Mouse (Mus musculus) forebrain, embryonic 12.5 days (tissue): Measurements from ENCODE around the gene Arid1b. TPM values are rescaled to one million over a fixed set of nuclear protein-coding genes. Genes with fewer than 3 reads are reported as not detected.

Source experiments
- ATAC-seq: fragments of 200-750 bp; cut with Nextera tagmentation; 2 replicates; pipeline ENCODE4 v1.8.0; 2017; ENCODE audit warnings: moderate TSS enrichment; ENCODE audit not compliant: low FRiP score
- H3K27ac ChIP-seq: fragments of 300-500 bp; sonication (generic); 2 replicates; pipeline ENCODE4 v1.5.1; 2016; ENCODE audit warnings: mild to moderate bottlenecking
- H3K27me3 ChIP-seq: fragments of 300-500 bp; sonication (generic); 2 replicates; pipeline ENCODE4 v1.6.1; 2016; ENCODE audit warnings: mild to moderate bottlenecking
- H3K36me3 ChIP-seq: fragments of 300-500 bp; sonication (generic); replicated peaks from 2 replicates; pipeline ENCODE4 v1.6.1; 2016; ENCODE audit warnings: mild to moderate bottlenecking
- H3K4me1 ChIP-seq: fragments of 300-500 bp; sonication (generic); 2 replicates; pipeline ENCODE4 v1.6.1; 2016
- H3K4me2 ChIP-seq: fragments of 300-500 bp; sonication (generic); 2 replicates; pipeline ENCODE4 v1.6.1; 2016; ENCODE audit warnings: mild to moderate bottlenecking, moderate library complexity
- H3K4me3 ChIP-seq: fragments of 300-500 bp; sonication (generic); replicated peaks from 2 replicates; pipeline ENCODE4 v1.5.1; 2016; ENCODE audit warnings: mild to moderate bottlenecking
- H3K9ac ChIP-seq: fragments of 300-500 bp; sonication (generic); 2 replicates; pipeline ENCODE4 v1.6.1; 2016; ENCODE audit warnings: mild to moderate bottlenecking
- H3K9me3 ChIP-seq: fragments of 300-500 bp; sonication (generic); 2 replicates; pipeline ENCODE4 v1.6.1; 2016
- WGBS: fragments of 180-500 bp; shearing (Covaris S2); methylation state at CpG from one replicate; pipeline ENCODE4 v1.1.7; 2016; 5-methylcytosine and 5-hydroxymethylcytosine counted together
- polyA plus RNA-seq: library from polyadenylated mRNA; unstranded; fragments of >200 nt; fragmentation: Nextera tagmentation; extraction: Ambion mirVana; gene quantifications from 2 replicates; pipeline ENCODE4 v1.2.1, GENCODE M21; 2016

The Arid1b gene
- polyA plus RNA-seq, 1 experiment from 2014 or later: 17.4 TPM

DNA sequence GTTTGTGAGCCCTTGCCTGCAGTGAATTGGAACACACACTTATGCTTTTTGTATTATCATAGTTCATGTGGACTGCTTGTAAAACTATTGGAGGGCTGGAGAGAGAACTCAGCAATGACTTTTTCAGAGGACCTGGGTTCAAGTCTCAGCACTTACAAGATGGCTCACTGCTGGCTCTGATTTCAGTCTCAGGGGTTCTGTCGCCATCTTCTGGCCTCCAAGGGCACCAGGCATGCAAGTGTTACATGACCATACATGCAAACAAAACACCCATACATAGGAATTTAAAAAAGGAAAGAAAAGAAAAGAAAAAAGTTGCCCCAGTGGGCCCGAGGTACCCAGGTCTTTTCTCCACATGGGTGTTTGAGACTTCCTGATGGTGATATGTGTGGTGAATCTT, 32.4 kb downstream of the Arid1b start:
- Histone ChIP-seq H3K9me3 (no peaks in the 10 kb centered on the region), H3K4me3 (no peak overlapping the region), H3K4me2 (no peak overlapping the region), H3K27me3 (no peaks in the 10 kb centered on the region), H3K36me3 (no peaks in the 10 kb centered on the region), H3K27ac (no peak overlapping the region), H3K4me1 (peaks cover 33% of the 10 kb centered on the region), H3K9ac (no peak overlapping the region)
- no peak for ATAC-seq
- whole genome bisulfite sequencing: 58% methylated on average over 2 of the region's 2 CpGs

DNA sequence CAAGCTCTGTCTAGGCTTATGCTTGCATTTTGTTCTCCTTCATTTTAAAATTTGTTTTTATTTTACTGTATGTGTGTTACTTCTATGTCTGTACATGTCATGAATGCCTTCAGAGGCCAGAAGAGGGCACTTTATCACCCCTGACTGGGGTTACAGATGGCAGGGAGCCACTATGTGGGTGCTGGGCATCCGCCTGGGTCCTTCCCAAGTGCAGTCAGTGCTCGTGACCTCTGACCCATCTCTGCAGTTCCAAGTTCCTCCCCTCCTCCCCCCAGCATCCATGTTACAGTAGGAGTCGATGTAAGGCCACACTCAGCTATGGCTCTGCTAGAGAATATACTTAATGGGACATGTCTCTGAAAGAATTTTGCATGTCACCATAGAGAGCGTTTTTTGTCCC, 35.0 kb downstream of the Arid1b start:
- Histone ChIP-seq H3K9ac (no peak overlapping the region), H3K4me2 (no peak overlapping the region), H3K27ac (no peak overlapping the region), H3K4me3 (no peak overlapping the region), H3K27me3 (no peaks in the 10 kb centered on the region), H3K36me3 (no peaks in the 10 kb centered on the region), H3K9me3 (no peaks in the 10 kb centered on the region), H3K4me1 (peaks cover 16% of the 10 kb centered on the region; the same call in 1 of the 2 replicates)
- no peak for ATAC-seq
- 91% methylated on average over 4 of the region's 4 CpGs for WGBS

GRCm38 (mm10) chr17:5030290-5030689, 36.2 kb downstream of the Arid1b start:
- no peak for ATAC-seq
- no peaks in the 10 kb centered on the region for H3K36me3 ChIP-seq
- H3K9ac ChIP-seq: no peak overlapping the region
- no peaks in the 10 kb centered on the region for H3K9me3 ChIP-seq
- H3K27ac ChIP-seq: no peak overlapping the region
- no peak overlapping the region for H3K4me2 ChIP-seq
- H3K27me3 ChIP-seq: no peaks in the 10 kb centered on the region
- peaks cover 11% of the 10 kb centered on the region; the same call in 1 of the 2 replicates for H3K4me1 ChIP-seq
- WGBS: 44% methylated on average over 2 of the region's 2 CpGs
- no peak overlapping the region for H3K4me3 ChIP-seq

GRCm38 (mm10) chr17:5033346-5033745, 39.2 kb downstream of the Arid1b start:
- Histone ChIP-seq H3K9me3 (no peaks in the 10 kb centered on the region), H3K9ac (no peak overlapping the region), H3K4me2 (no peak overlapping the region), H3K4me3 (no peak overlapping the region), H3K27me3 (no peaks in the 10 kb centered on the region), H3K36me3 (no peaks in the 10 kb centered on the region), H3K27ac (no peak overlapping the region), H3K4me1 (peaks cover 20% of the 10 kb centered on the region)
- ATAC-seq: no peak
- 87% methylated on average over 3 of the region's 3 CpGs for WGBS

GRCm38 (mm10) chr17:5034201-5034600, 40.1 kb downstream of the Arid1b start:
- Histone ChIP-seq H3K27ac (no peak overlapping the region), H3K9me3 (no peaks in the 10 kb centered on the region), H3K9ac (no peak overlapping the region), H3K4me2 (no peak overlapping the region), H3K27me3 (no peaks in the 10 kb centered on the region), H3K4me3 (no peak overlapping the region), H3K36me3 (no peaks in the 10 kb centered on the region), H3K4me1 (peaks cover 20% of the 10 kb centered on the region)
- no peak for ATAC-seq
- 93% methylated on average over 3 of the region's 3 CpGs for WGBS

- WGBS: 65% methylated on average over 2 of the region's 2 CpGs
Observed at GRCm38 (mm10) chr17:5036200-5036835, 42.2 kb downstream of the Arid1b start.

GRCm38 (mm10) chr17:5037199-5037598, 43.1 kb downstream of the Arid1b start:
- no peak overlapping the region for H3K9ac ChIP-seq
- H3K4me1 ChIP-seq: peaks cover 11% of the 10 kb centered on the region
- no peak overlapping the region for H3K4me2 ChIP-seq
- H3K27ac ChIP-seq: no peak overlapping the region
- H3K9me3 ChIP-seq: no peaks in the 10 kb centered on the region
- no peaks in the 10 kb centered on the region for H3K27me3 ChIP-seq
- H3K36me3 ChIP-seq: peaks cover 14% of the 10 kb centered on the region
- ATAC-seq: no peak
- H3K4me3 ChIP-seq: no peak overlapping the region
- WGBS: 88% methylated on average over 8 of the region's 8 CpGs

More at GRCm38 (mm10) chr17:5036200-5036835, 42.2 kb downstream of the Arid1b start:
- Histone ChIP-seq H3K4me3 (no peak overlapping the region), H3K9me3 (no peaks in the 10 kb centered on the region), H3K27ac (no peak overlapping the region), H3K27me3 (no peaks in the 10 kb centered on the region), H3K36me3 (peaks cover 5% of the 10 kb centered on the region), H3K4me2 (no peak overlapping the region), H3K9ac (no peak overlapping the region), H3K4me1 (peaks cover 11% of the 10 kb centered on the region)
- no peak for ATAC-seq

DNA sequence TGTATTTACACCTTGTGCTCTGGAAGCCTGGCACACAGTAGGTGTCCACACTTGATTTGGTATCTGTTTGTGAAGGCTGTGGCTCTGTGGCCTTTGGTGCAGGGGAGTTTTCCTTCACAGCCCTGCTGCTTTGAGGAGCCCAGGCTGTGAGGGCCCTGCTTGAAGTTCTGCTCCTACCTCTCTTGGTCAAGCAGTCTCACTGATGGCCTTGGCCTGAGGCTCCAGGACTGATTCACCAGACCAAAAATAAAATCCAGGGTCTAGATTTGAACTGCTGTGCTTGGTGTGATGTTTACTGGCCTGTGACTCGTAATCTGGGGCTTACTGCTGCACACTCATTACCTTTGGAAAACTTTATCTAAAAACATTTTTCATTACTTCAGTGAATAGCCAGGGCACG, 45.7 kb downstream of the Arid1b start:
- ATAC-seq: no peak
- Histone ChIP-seq H3K27me3 (no peaks in the 10 kb centered on the region), H3K9me3 (no peaks in the 10 kb centered on the region)

GRCm38 (mm10) chr17:5043871-5044270, 49.7 kb downstream of the Arid1b start:
- Histone ChIP-seq H3K9me3 (no peaks in the 10 kb centered on the region), H3K36me3 (peaks cover 16% of the 10 kb centered on the region), H3K9ac (no peak overlapping the region), H3K27me3 (no peaks in the 10 kb centered on the region), H3K4me1 (peaks cover 13% of the 10 kb centered on the region), H3K4me3 (no peak overlapping the region), H3K4me2 (no peak overlapping the region), H3K27ac (no peak overlapping the region)
- 78% methylated on average over 7 of the region's 7 CpGs for WGBS
- no peak for ATAC-seq

More for the DNA sequence above, 45.7 kb downstream of the Arid1b start:
- 85% methylated on average over 2 of the region's 2 CpGs for WGBS
- Histone ChIP-seq H3K27ac (no peak overlapping the region), H3K4me2 (no peak overlapping the region), H3K9ac (no peak overlapping the region), H3K4me3 (no peak overlapping the region), H3K36me3 (peaks cover 16% of the 10 kb centered on the region), H3K4me1 (peaks cover 25% of the 10 kb centered on the region)

DNA sequence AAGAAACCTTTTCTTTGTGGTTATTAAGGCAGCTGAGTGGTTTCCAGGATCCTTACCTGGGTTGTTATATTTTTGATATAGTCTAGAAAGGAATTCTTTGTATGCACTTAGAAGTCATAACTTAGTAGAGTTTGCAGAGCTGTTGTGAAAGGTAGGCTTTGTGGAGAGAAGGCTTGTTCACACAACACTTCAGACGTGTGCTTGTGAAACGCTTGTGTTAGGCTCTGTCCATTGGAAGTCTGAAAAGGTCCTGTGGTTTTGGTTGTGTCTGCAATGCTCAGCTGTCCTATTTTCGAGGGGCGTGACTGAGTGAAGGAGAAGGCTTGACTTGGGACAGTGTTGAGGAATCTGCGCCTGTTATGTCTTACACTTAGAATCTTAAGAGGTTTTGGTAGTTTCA, 51.5 kb downstream of the Arid1b start:
- Histone ChIP-seq H3K4me2 (no peak overlapping the region), H3K9me3 (no peaks in the 10 kb centered on the region), H3K27ac (no peak overlapping the region), H3K4me3 (no peak overlapping the region), H3K27me3 (no peaks in the 10 kb centered on the region), H3K36me3 (peaks cover 16% of the 10 kb centered on the region), H3K4me1 (peaks cover 16% of the 10 kb centered on the region), H3K9ac (no peak overlapping the region)
- 95% methylated on average over 5 of the region's 5 CpGs for WGBS
- ATAC-seq: no peak

DNA sequence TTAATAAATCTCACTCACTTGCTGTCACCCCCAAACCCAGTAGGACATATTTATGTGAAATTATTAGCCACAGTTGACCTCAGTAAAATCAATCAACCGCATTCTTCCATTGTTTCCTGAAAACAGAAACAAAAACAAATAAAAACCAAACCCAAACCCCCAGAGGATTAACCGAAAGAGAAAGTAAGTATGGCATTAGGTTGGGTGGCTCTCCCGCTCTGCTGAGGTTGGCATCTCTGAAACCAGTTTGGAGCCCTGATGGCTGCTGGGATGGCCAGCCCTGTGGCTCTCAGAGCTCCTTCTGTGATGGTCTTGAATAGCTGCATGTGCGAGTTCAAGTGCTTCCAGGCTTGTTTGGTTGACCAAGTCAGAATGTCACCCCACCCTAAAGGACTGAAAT, 53.2 kb downstream of the Arid1b start:
- WGBS: 95% methylated on average over 4 of the region's 4 CpGs
- Histone ChIP-seq H3K4me2 (no peak overlapping the region), H3K4me3 (no peak overlapping the region), H3K27ac (no peak overlapping the region), H3K9ac (no peak overlapping the region), H3K9me3 (no peaks in the 10 kb centered on the region), H3K36me3 (peaks cover under 1% of the 10 kb centered on the region; the same call in 1 of the 2 replicates), H3K4me1 (peaks cover 26% of the 10 kb centered on the region), H3K27me3 (no peaks in the 10 kb centered on the region)
- no peak for ATAC-seq

DNA sequence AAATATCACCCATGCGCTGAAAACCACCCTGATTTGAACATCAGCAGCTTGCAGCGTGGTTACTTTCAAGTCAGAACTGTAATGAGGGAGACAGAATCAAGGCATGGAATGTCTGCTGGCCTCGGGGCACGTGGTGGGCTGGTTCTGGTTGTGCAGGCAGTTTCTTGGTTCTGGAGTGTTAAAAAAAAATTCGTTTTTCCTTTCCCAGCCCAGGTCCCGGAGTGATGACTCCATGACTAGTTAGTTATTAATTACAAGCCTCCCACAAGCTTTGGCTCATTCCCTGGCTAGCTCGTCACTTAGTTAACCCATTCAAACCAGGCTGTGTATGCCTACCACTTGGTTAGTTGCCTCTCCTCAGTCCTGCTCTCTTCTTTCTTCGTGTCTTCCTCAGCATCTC, 56.1 kb downstream of the Arid1b start:
- Histone ChIP-seq H3K9ac (no peak overlapping the region), H3K27me3 (peaks cover 4% of the 10 kb centered on the region; the same call in 1 of the 2 replicates), H3K4me1 (peaks cover 27% of the 10 kb centered on the region), H3K9me3 (no peaks in the 10 kb centered on the region), H3K36me3 (0 out of 2 replicates have a peak, but pooled peaks cover 3% of the 10 kb centered on the region), H3K4me2 (no peak overlapping the region), H3K27ac (no peak overlapping the region), H3K4me3 (no peak overlapping the region)
- no peak for ATAC-seq
- 83% methylated on average over 8 of the region's 8 CpGs for WGBS

DNA sequence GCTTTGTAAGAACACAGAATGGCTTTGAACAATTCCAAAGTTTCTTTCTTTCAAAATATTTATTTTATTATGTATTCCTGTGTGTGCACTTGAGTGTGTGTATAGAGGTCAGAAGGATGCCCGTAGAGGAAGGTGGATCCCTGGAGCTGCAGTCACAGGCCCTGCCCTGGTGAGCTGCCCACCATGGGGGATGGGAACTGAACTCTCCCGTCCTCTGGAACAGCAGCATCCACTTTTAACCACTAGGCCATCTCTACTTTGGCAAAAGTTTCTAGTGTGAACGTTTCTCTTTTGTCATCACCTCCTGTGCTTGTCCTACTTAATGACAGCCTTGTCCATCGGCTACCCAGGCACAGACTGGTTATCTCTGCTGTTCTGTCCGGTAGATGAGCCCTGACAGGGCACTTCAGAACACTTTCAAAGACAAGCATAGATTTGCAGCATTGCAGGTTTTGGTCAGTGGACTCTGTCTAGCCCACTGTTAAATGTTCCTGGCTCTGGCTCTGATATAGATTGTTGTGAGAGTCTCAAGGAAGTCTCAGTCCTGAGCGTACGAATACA, 56.9 kb downstream of the Arid1b start:
- H3K4me1 ChIP-seq: peaks cover 30% of the 10 kb centered on the region
- no peak overlapping the region for H3K4me3 ChIP-seq
- H3K27me3 ChIP-seq: peaks cover 12% of the 10 kb centered on the region; the same call in 1 of the 2 replicates
- 77% methylated on average over 7 of the region's 7 CpGs for WGBS
- H3K9me3 ChIP-seq: no peaks in the 10 kb centered on the region
- 0 out of 2 replicates have a peak, but pooled peaks cover 3% of the 10 kb centered on the region for H3K36me3 ChIP-seq
- no peak overlapping the region for H3K4me2 ChIP-seq
- H3K27ac ChIP-seq: no peak overlapping the region
- no peak for ATAC-seq
- H3K9ac ChIP-seq: no peak overlapping the region
